Mouse (Mus musculus) MEL (cell line): Measurements from ENCODE around the gene Dmrta2. TPM values are rescaled to one million over a fixed set of nuclear protein-coding genes. Genes with fewer than 3 reads are reported as not detected.

Source experiments
- DNase-seq: peaks from one replicate; pipeline ENCODE4 v3.0.0; 2011; ENCODE audit warnings: low read depth, low spot score
- H3K27ac ChIP-seq: 2 replicates; pipeline ENCODE4 v1.5.1; 2012; ENCODE audit warnings: low read depth, mild to moderate bottlenecking, control low read depth, low read length, moderate library complexity; ENCODE audit not compliant: control insufficient read depth
- H3K27me3 ChIP-seq, 2 experiments: fragments of 150-350 bp in 1 of 2; sonication (generic) in 1 of 2; 2 replicates each; pipeline ENCODE4 v1.6.1; 2012; ENCODE audit warnings: low read length in 2 of 2, mild to moderate bottlenecking in 2 of 2, improper control_type of control experiment in 1 of 2, moderate library complexity in 1 of 2; ENCODE audit not compliant: insufficient read depth in 2 of 2, control insufficient read depth in 1 of 2
- H3K36me3 ChIP-seq, 2 experiments: 2 replicates each; pipeline ENCODE4 v1.6.1; 2012 to 2014; ENCODE audit warnings: low read length in 2 of 2, improper control_type of control experiment in 1 of 2, inconsistent platforms in 1 of 2, mild to moderate bottlenecking in 1 of 2; ENCODE audit not compliant: insufficient read depth in 2 of 2, control insufficient read depth in 1 of 2
- H3K4me1 ChIP-seq, 2 experiments: fragments of 150-350 bp in 1 of 2; sonication (generic) in 1 of 2; 2 replicates each; pipeline ENCODE4 v1.6.1; 2012; ENCODE audit warnings: low read length in 2 of 2, improper control_type of control experiment in 1 of 2, mild to moderate bottlenecking in 1 of 2; ENCODE audit not compliant: insufficient read depth in 2 of 2, control insufficient read depth in 1 of 2
- H3K4me3 ChIP-seq, 2 experiments: fragments of 150-350 bp in 1 of 2; sonication (generic) in 1 of 2; 2 replicates each; pipeline ENCODE4 v1.5.1; 2012; ENCODE audit warnings: low read depth in 2 of 2, low read length in 2 of 2, mild to moderate bottlenecking in 2 of 2, moderate library complexity in 2 of 2, control low read depth in 1 of 2, improper control_type of control experiment in 1 of 2; ENCODE audit not compliant: control insufficient read depth in 1 of 2, insufficient read depth in 1 of 2
- H3K79me2 ChIP-seq: 2 replicates; pipeline ENCODE4 v1.6.1; 2012; ENCODE audit warnings: mild to moderate bottlenecking, low read length, moderate library complexity; ENCODE audit not compliant: control insufficient read depth, poor library complexity, insufficient read depth
- H3K9ac ChIP-seq: 2 replicates; pipeline ENCODE4 v1.6.1; 2012; ENCODE audit warnings: low read depth, mild to moderate bottlenecking, control low read depth, low read length, moderate library complexity; ENCODE audit not compliant: control insufficient read depth, poor library complexity, severe bottlenecking
- H3K9me3 ChIP-seq: fragments of 150-350 bp; sonication (generic); replicated peaks from 2 replicates; pipeline ENCODE4 v1.6.1; 2012; ENCODE audit warnings: mild to moderate bottlenecking, low read length, improper control_type of control experiment, moderate library complexity; ENCODE audit not compliant: insufficient read depth
- CHD1 ChIP-seq: IDR thresholded peaks from 2 replicates; pipeline ENCODE4 v1.6.1; 2012; ENCODE audit warnings: low read depth, mild to moderate bottlenecking, inconsistent platforms, low read length, improper control_type of control experiment
- E2F4 ChIP-seq: IDR thresholded peaks from 2 replicates; pipeline ENCODE4 v1.6.1; 2011; ENCODE audit warnings: low read depth, low read length, improper control_type of control experiment, borderline replicate concordance
- ELF1 ChIP-seq: IDR thresholded peaks from 2 replicates; pipeline ENCODE4 v1.6.1; 2014; ENCODE audit warnings: low read depth, mild to moderate bottlenecking, inconsistent platforms, low read length, improper control_type of control experiment, moderate library complexity
- EP300 ChIP-seq, 2 experiments: IDR thresholded peaks; 2 replicates each; pipeline ENCODE4 v1.6.1; 2011; ENCODE audit warnings: improper control_type of control experiment in 2 of 2, low read length in 2 of 2, low read depth in 1 of 2, mild to moderate bottlenecking in 1 of 2
- ETS1 ChIP-seq: IDR thresholded peaks from 2 replicates; pipeline ENCODE4 v1.6.1; 2012; ENCODE audit warnings: low read depth, mild to moderate bottlenecking, inconsistent platforms, low read length, improper control_type of control experiment, moderate library complexity
- GATA1 ChIP-seq: IDR thresholded peaks from 2 replicates; pipeline ENCODE4 v1.6.1; 2011; ENCODE audit warnings: low read depth, low read length, improper control_type of control experiment
- JUND ChIP-seq: IDR thresholded peaks from 2 replicates; pipeline ENCODE4 v1.6.1; 2011; ENCODE audit warnings: low read depth, mild to moderate bottlenecking, improper control_type of control experiment, low read length
- MAFK ChIP-seq: IDR thresholded peaks from 2 replicates; pipeline ENCODE4 v1.6.1; 2011; ENCODE audit warnings: low read depth, mild to moderate bottlenecking, low read length, improper control_type of control experiment, borderline replicate concordance
- MAX ChIP-seq: IDR thresholded peaks from 2 replicates; pipeline ENCODE4 v1.6.1; 2011; ENCODE audit warnings: low read length, improper control_type of control experiment
- MXI1 ChIP-seq: IDR thresholded peaks from 2 replicates; pipeline ENCODE4 v1.6.1; 2011; ENCODE audit warnings: mild to moderate bottlenecking, low read depth, low read length, improper control_type of control experiment
- MYC ChIP-seq: IDR thresholded peaks from 2 replicates; pipeline ENCODE4 v1.6.1; 2011; ENCODE audit warnings: low read depth, mild to moderate bottlenecking, low read length, improper control_type of control experiment, moderate library complexity
- NELFE ChIP-seq: IDR thresholded peaks from 2 replicates; pipeline ENCODE4 v1.6.1; 2011; ENCODE audit warnings: low read depth, low read length, improper control_type of control experiment
- POLR2A ChIP-seq, 2 experiments: IDR thresholded peaks; 2 replicates each; pipeline ENCODE4 v1.6.1; 2011 to 2012; ENCODE audit warnings: low read length in 2 of 2, mild to moderate bottlenecking in 2 of 2, control low read depth in 1 of 2, improper control_type of control experiment in 1 of 2, low read depth in 1 of 2, moderate library complexity in 1 of 2; ENCODE audit not compliant: control insufficient read depth in 1 of 2, insufficient read depth in 1 of 2, poor library complexity in 1 of 2
- POLR2AphosphoS2 ChIP-seq: IDR thresholded peaks from 2 replicates; pipeline ENCODE4 v1.6.1; 2011; ENCODE audit warnings: low read length, improper control_type of control experiment
- SIN3A ChIP-seq: IDR thresholded peaks from 2 replicates; pipeline ENCODE4 v1.6.1; 2012; ENCODE audit warnings: low read length, improper control_type of control experiment, inconsistent platforms
- TBP ChIP-seq: IDR thresholded peaks from 2 replicates; pipeline ENCODE4 v1.8.0; 2011; ENCODE audit warnings: low read depth, low read length, improper control_type of control experiment
- TCF12 ChIP-seq: IDR thresholded peaks from 2 replicates; pipeline ENCODE4 v1.6.1; 2014; ENCODE audit warnings: low read depth, mild to moderate bottlenecking, inconsistent platforms, low read length, improper control_type of control experiment, moderate library complexity
- USF1 ChIP-seq: IDR thresholded peaks from 2 replicates; pipeline ENCODE4 v1.6.1; 2014; ENCODE audit warnings: low read depth, mild to moderate bottlenecking, inconsistent platforms, low read length, improper control_type of control experiment, moderate library complexity
- ZC3H11A ChIP-seq: IDR thresholded peaks from 2 replicates; pipeline ENCODE4 v1.6.1; 2012; ENCODE audit warnings: low read depth, mild to moderate bottlenecking, inconsistent platforms, low read length, improper control_type of control experiment
- ZKSCAN1 ChIP-seq: IDR thresholded peaks from 2 replicates; pipeline ENCODE4 v1.6.1; 2012; ENCODE audit warnings: low read depth, mild to moderate bottlenecking, inconsistent platforms, low read length, improper control_type of control experiment, moderate library complexity
- ZNF384 ChIP-seq: IDR thresholded peaks from 2 replicates; pipeline ENCODE4 v1.6.1; 2012; ENCODE audit warnings: low read depth, mild to moderate bottlenecking, inconsistent platforms, low read length, improper control_type of control experiment
- polyA plus RNA-seq, 2 experiments: library from polyadenylated mRNA; stranded (reverse) in 1 of 2; unstranded in 1 of 2; fragments of >175 nt in 1 of 2; fragments of >200 nt in 1 of 2; gene quantifications; 2 replicates each; pipeline versions ENCODE4 v1.2.1 to v1.2.4; 2012; ENCODE audit warnings: low replicate concordance in 2 of 2, low read depth in 1 of 2; ENCODE audit not compliant: insufficient read length in 2 of 2, insufficient read depth in 1 of 2, missing spikeins in 1 of 2
- total RNA-seq: library from RNA; depleted of rRNA; stranded (reverse); fragments of 300-350 nt; gene quantifications from 2 replicates; pipeline ENCODE4 v1.2.3, GENCODE M21; 2012; rRNA removed

The Dmrta2 gene
- total RNA-seq (0.08 and 0.10 TPM in 2 replicates), polyA plus RNA-seq (under 1 TPM in 1 of 2 experiments, not detected in 1; 0.11 TPM)

DNA sequence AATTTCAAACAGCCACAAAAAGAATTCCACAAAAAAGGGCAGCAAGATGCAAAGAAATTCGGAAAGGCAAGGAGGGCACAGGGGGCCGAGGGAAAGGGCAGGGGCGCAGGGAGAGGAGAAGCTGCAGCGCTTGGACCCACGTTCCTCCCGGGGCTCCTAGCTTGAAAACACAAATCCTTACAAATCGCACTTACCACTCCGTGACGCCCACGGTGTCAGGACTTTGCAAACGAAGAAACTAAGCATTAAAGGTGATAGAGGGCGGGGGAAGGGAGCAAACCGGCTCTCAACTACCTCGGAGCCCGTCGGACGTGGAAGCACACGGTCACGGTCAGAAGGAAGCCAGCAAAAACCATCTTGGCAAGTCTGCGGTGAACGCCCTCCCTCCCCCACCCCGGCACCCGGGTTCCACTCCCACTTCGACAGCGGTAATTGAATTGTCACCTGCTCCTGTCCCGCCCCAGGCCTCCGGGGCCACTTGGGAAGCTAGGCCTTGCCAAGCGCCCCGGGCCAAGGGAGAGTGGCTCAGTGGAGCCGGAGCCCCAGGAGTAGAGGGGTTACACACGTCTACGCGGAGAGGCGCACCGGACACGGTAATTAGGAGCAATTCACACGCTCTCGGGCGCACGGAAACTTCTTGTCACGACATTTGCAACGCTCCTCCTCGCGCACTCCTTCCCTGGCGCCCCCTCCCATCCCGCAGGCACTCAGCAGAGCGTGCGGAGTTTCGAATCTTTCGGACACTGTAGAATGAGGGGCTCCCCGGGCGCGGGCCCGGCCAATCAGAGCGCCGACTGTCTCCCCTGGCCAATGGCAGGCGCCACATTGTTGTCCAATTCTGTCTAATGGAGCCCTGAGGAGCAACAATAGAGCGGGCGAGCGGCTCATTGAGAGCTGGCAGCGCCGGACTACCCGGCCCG, at the start of gene Dmrta2:
TSS of gene Dmrta2 (plus strand) at position 906 of the 920 bp plus-strand sequence.
- no peaks in the 10 kb centered on the region for H3K79me2 ChIP-seq
- no peak for TF ChIP-seq SIN3A
- no peak for TF ChIP-seq ELF1
- TF ChIP-seq NELFE = no peak
- TF ChIP-seq ZNF384 = no peak
- no peak for TF ChIP-seq ETS1
- TF ChIP-seq POLR2AphosphoS2 = no peak
- TF ChIP-seq GATA1 = no peak
- no peak for TF ChIP-seq CHD1
- no peak for TF ChIP-seq JUND
- no peak for TF ChIP-seq MAX
- TF ChIP-seq E2F4 = no peak
- TF ChIP-seq TBP = no peak
- TF ChIP-seq TCF12 = no peak
- TF ChIP-seq MXI1 = no peak
- no peak for TF ChIP-seq POLR2A (IDR thresholded peaks at IDR 0.05; ENCODE audit: control insufficient read depth in 1 of 2, insufficient read depth in 1 of 2, low read depth in 1 of 2, low read length in 2 of 2, poor library complexity in 1 of 2)
- no peak for TF ChIP-seq ZC3H11A
- no peak for TF ChIP-seq USF1
- TF ChIP-seq, all 39 proteins: peak for 0
- Histone ChIP-seq H3K4me1 (no peaks in the 10 kb centered on the region), H3K4me3 (no peak within 1 kb of the TSS), H3K9ac (no peak within 1 kb of the TSS), H3K36me3 (no peaks in the 10 kb centered on the region), H3K27me3 (no peaks in the 10 kb centered on the region), H3K27ac (no peak within 1 kb of the TSS), H3K9me3 (no peaks in the 10 kb centered on the region)
- no peak for DNase-seq

DNA sequence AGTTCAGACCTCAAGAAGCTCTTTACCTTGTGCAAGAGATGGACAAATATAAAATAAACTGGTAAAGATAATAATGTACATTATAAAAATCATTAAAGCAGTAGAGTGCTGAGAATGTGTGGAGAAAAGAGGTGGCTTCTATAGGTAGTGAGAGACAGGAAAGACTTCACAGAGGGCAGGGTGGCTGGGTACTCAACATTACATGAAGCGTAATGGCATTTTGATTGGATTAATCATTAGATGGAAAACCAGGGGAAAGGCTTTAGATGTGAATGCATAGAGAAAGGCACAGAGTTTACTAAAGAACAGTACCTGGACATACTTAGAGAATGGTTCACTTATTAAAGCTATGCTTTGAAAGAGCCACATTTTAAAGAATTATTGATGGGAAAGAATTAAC, 48.8 kb upstream of the Dmrta2 start:
- H3K9me3 ChIP-seq = no peaks in the 10 kb centered on the region
- H3K27ac ChIP-seq = no peak overlapping the region
- H3K4me3 ChIP-seq = no peak overlapping the region
- no peak for DNase-seq
- TF ChIP-seq POLR2A (IDR thresholded peaks at IDR 0.05; ENCODE audit: control insufficient read depth in 1 of 2, insufficient read depth in 1 of 2, low read depth in 1 of 2, low read length in 2 of 2, poor library complexity in 1 of 2) (no peak), MAX (no peak), ZNF384 (no peak), ELF1 (no peak), E2F4 (no peak), ZC3H11A (no peak), ZKSCAN1 (no peak), USF1 (no peak), GATA1 (no peak), SIN3A (no peak), ETS1 (no peak), MAFK (no peak), MYC (no peak), EP300 (IDR thresholded peaks at IDR 0.05; ENCODE audit: low read depth in 1 of 2, low read length in 2 of 2) (no peak)
- no peak overlapping the region for H3K9ac ChIP-seq
- H3K36me3 ChIP-seq = peaks cover 0 to 9% of the 10 kb centered on the region in 2 experiments; a peak in 2 of 4 replicates
- no peaks in the 10 kb centered on the region for H3K79me2 ChIP-seq
- H3K4me1 ChIP-seq = no peaks in the 10 kb centered on the region
- H3K27me3 ChIP-seq = no peaks in the 10 kb centered on the region
